Mouse (Mus musculus) liver, embryonic 11.5 days (tissue): ENCODE results near the gene S100g. TPM values are rescaled to one million over a fixed set of nuclear protein-coding genes. Genes with fewer than 3 reads are reported as not detected.

ENCODE experiments used
- ATAC-seq: fragments of 200-750 bp; cut with Nextera tagmentation; replicated peaks from 2 replicates; pipeline ENCODE4 v1.8.0; 2017; ENCODE audit warnings: moderate number of reproducible peaks, mild to moderate bottlenecking, moderate TSS enrichment, moderate library complexity; ENCODE audit not compliant: low FRiP score
- DNase-seq: peaks from one replicate; pipeline ENCODE4 v3.0.0-alpha.2; 2017; ENCODE audit warnings: low spot score
- H3K27ac ChIP-seq: fragments of 300-500 bp; sonication (generic); 2 replicates; pipeline ENCODE4 v1.5.1; 2014; ENCODE audit warnings: mild to moderate bottlenecking, low read depth, low read length, control low read depth
- H3K27me3 ChIP-seq: fragments of 300-500 bp; sonication (generic); replicated peaks from 2 replicates; pipeline ENCODE4 v1.6.1; 2014; ENCODE audit warnings: low read length, mixed read lengths; ENCODE audit not compliant: control insufficient read depth, insufficient read depth
- H3K36me3 ChIP-seq: fragments of 300-500 bp; sonication (generic); 2 replicates; pipeline ENCODE4 v1.6.1; 2014; ENCODE audit warnings: mild to moderate bottlenecking, low read length, moderate library complexity, mixed read lengths; ENCODE audit not compliant: control insufficient read depth, insufficient read depth
- H3K4me1 ChIP-seq: fragments of 300-500 bp; sonication (generic); replicated peaks from 2 replicates; pipeline ENCODE4 v1.6.1; 2014; ENCODE audit warnings: low read length, mixed read lengths; ENCODE audit not compliant: control insufficient read depth, insufficient read depth
- H3K4me2 ChIP-seq: fragments of 300-500 bp; sonication (generic); 2 replicates; pipeline ENCODE4 v1.6.1; 2014; ENCODE audit warnings: mild to moderate bottlenecking, control low read depth, moderate library complexity
- H3K4me3 ChIP-seq: fragments of 300-500 bp; sonication (generic); 2 replicates; pipeline ENCODE4 v1.5.1; 2014; ENCODE audit warnings: low read depth, low read length, control low read depth
- H3K9ac ChIP-seq: fragments of 300-500 bp; sonication (generic); 2 replicates; pipeline ENCODE4 v1.6.1; 2014; ENCODE audit warnings: low read depth, low read length, control low read depth
- H3K9me3 ChIP-seq: fragments of 300-500 bp; sonication (generic); 2 replicates; pipeline ENCODE4 v1.6.1; 2016; ENCODE audit warnings: low read length, inconsistent platforms, mixed read lengths; ENCODE audit not compliant: control insufficient read depth
- WGBS: fragments of 180-500 bp; shearing (Covaris S2); extraction: QIAGEN DNeasy Blood & Tissue Kit; methylation state at CpG from one replicate; pipeline ENCODE4 v1.1.7; 2014; 5-methylcytosine and 5-hydroxymethylcytosine counted together
- polyA plus RNA-seq: library from polyadenylated mRNA; unstranded; fragments of >200 nt; fragmentation: Nextera tagmentation; extraction: Ambion mirVana; gene quantifications from 2 replicates; pipeline ENCODE4 v1.2.1, GENCODE M21; 2014

Gene S100g
- polyA plus RNA-seq, 1 experiment from 2014 or later, result 1.6 TPM

DNA sequence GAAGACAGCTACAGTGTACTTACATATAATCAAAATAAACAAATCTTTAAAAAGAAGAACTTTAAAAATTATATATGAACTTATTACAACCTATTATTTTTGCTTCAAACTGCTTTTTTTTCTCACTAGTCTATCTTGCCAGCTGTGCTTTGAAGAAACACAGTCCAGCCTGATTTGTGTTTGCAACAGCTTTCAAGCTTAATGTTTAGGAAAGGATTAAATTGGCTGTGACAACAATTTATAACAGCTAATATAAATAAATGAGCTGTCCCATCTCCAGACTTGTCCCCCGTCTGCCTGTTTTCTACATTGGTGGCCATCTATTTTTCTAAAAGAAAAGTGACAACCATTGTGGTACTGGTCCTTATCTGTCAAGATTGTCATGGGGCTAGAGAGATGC, 22.4 kb downstream of the S100g start:
- no peaks in the 10 kb centered on the region for H3K9me3 ChIP-seq
- H3K4me2 ChIP-seq, result no peak overlapping the region
- H3K9ac ChIP-seq, result no peak overlapping the region
- DNase-seq (no peak), ATAC-seq (no peak)
- no peak overlapping the region for H3K27ac ChIP-seq
- WGBS, result 86% methylated on average over 1 of the region's 1 CpGs
- H3K4me3 ChIP-seq, result no peak overlapping the region
- no peaks in the 10 kb centered on the region for H3K36me3 ChIP-seq
- H3K27me3 ChIP-seq, result no peaks in the 10 kb centered on the region
- H3K4me1 ChIP-seq, result no peaks in the 10 kb centered on the region

DNA sequence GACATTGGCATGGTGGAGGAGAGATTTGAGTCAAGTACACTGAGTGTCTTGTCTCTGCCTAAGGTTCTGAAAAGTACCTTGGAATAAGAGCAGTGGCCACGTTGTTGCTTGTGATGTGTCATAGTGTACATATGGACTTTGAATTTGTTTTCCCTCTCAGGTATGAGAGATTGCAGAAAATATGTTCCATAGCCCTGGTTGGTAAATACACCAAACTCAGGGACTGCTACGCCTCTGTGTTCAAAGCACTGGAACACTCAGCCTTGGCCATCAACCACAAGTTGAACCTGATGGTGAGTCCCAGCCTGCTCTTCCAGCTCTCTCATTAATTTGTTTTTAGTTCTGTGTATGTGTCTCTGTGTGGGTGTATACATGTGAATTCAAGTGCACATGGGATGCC, 32.9 kb downstream of the S100g start:
- Histone ChIP-seq H3K36me3 (no peaks in the 10 kb centered on the region; the same call in 1 of the 2 replicates), H3K9ac (no peak overlapping the region), H3K4me2 (no peak overlapping the region), H3K4me3 (no peak overlapping the region), H3K9me3 (no peaks in the 10 kb centered on the region), H3K4me1 (no peaks in the 10 kb centered on the region), H3K27me3 (no peaks in the 10 kb centered on the region), H3K27ac (no peak overlapping the region)
- ATAC-seq (no peak), DNase-seq (no peak)
- WGBS, result 79% methylated on average over 2 of the region's 2 CpGs

- H3K4me2 ChIP-seq, result no peak overlapping the region
- no peaks in the 10 kb centered on the region for H3K27me3 ChIP-seq
- 84% methylated on average over 8 of the region's 8 CpGs for WGBS
- no peak for DNase-seq
- H3K9me3 ChIP-seq, result no peaks in the 10 kb centered on the region
- no peaks in the 10 kb centered on the region for H3K36me3 ChIP-seq
- H3K4me1 ChIP-seq, result no peaks in the 10 kb centered on the region
- H3K9ac ChIP-seq, result no peak overlapping the region
- H3K27ac ChIP-seq, result no peak overlapping the region
- ATAC-seq, result no peak
- no peak overlapping the region for H3K4me3 ChIP-seq
Observed at GRCm38 (mm10) chrX:162921487-162922125, 42.8 kb downstream of the S100g start.

- no peaks in the 10 kb centered on the region for H3K4me1 ChIP-seq
- WGBS, result 38% methylated on average over 5 of the region's 5 CpGs
Observed at GRCm38 (mm10) chrX:162915697-162916096, 48.7 kb downstream of the S100g start.

DNA sequence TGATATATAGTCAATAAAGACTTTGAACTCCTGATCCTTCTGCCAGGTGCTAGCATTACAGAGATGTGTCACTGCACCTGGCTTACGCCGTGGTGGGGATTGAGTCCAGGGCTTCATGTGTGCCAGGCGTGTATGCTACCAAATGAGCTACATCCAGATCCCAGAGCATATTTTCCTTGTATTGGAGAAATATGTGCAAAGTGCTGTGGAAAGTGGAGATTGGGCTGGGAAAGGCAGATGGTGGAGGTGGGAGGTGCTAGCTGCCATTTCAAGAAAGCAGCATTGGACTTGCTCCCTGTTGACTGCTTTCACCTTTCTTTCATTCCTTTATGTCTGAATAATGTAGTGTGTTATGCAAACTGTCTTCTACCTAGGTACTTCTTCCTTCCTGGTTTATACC, 50.7 kb downstream of the S100g start:
- 95% methylated on average over 3 of the region's 3 CpGs for WGBS
- no peak overlapping the region for H3K4me2 ChIP-seq
- ATAC-seq (no peak), DNase-seq (no peak)
- H3K9me3 ChIP-seq, result no peaks in the 10 kb centered on the region
- H3K27ac ChIP-seq, result no peak overlapping the region
- no peaks in the 10 kb centered on the region for H3K27me3 ChIP-seq
- no peak overlapping the region for H3K9ac ChIP-seq
- no peaks in the 10 kb centered on the region for H3K4me1 ChIP-seq
- no peak overlapping the region for H3K4me3 ChIP-seq
- H3K36me3 ChIP-seq, result no peaks in the 10 kb centered on the region; the same call in none of the 2 replicates

More at GRCm38 (mm10) chrX:162915697-162916096, 48.7 kb downstream of the S100g start:
- Histone ChIP-seq H3K27ac (no peak overlapping the region), H3K9ac (no peak overlapping the region), H3K36me3 (no peaks in the 10 kb centered on the region; the same call in none of the 2 replicates), H3K4me3 (no peak overlapping the region), H3K27me3 (no peaks in the 10 kb centered on the region), H3K4me2 (no peak overlapping the region), H3K9me3 (no peaks in the 10 kb centered on the region)
- ATAC-seq, result no peak
- no peak for DNase-seq

Other genes with a start within 250 kb of the S100g start
- 410 and 453 TPM in 2 replicates for gene Rbbp7, start 204.2 kb downstream of the S100g start, polyA plus RNA-seq
- gene Txlng, start 135.1 kb downstream of the S100g start, polyA plus RNA-seq, result 21.3 and 21.9 TPM in 2 replicates
- gene Syap1, start 76.2 kb downstream of the S100g start, polyA plus RNA-seq, result 27.0 and 28.2 TPM in 2 replicates
- 73.4 and 92.3 TPM in 2 replicates for gene Ctps2, start 63.4 kb downstream of the S100g start, polyA plus RNA-seq